Mouse (Mus musculus) erythroblast, adult 5-6 weeks (primary cell): ENCODE results near the gene Gm38655. TPM values are rescaled to one million over a fixed set of nuclear protein-coding genes. Genes with fewer than 3 reads are reported as not detected.

Experiments used
- ATAC-seq: replicated peaks from 2 replicates; pipeline ENCODE4 v1.8.0; 2016; ENCODE audit warnings: moderate number of reproducible peaks, mild to moderate bottlenecking, moderate TSS enrichment, inconsistent platforms; ENCODE audit not compliant: poor library complexity, low FRiP score, severe bottlenecking
- total RNA-seq, 2 experiments: library from RNA; stranded (forward) in 1 of 2; stranded (reverse) in 1 of 2; fragments of 150-400 nt in 1 of 2; fragments of 200-764, 138-1000 nt in 1 of 2; gene quantifications; 2 replicates each; pipeline versions ENCODE4 v1.2.3 to v1.2.4; 2015 to 2017; ENCODE audit warnings: low replicate concordance in 2 of 2

Gm38655 gene
- total RNA-seq, 2 experiments from 2014 or later = not detected

DNA sequence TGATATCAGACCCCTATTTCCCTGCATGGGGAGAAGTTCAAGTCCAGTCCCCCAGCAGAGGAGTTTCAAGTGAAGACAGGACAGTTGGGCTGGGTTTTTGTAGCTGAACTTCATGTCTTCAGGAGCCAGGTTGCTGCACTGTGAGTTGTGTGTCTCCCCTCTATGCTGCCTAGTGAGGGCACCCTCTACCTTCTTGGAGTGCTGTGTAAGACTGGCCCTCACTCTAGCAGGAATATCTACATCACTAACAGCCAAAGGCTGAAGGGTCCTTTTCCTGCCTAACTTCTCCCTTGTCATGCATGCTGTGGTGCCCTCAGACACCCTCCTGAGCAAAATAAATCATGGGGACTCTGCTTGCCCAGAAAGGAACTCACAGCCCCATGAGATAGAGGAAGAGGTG lies 8.0 kb upstream of the Gm38655 start:
- ATAC-seq = no peak

DNA sequence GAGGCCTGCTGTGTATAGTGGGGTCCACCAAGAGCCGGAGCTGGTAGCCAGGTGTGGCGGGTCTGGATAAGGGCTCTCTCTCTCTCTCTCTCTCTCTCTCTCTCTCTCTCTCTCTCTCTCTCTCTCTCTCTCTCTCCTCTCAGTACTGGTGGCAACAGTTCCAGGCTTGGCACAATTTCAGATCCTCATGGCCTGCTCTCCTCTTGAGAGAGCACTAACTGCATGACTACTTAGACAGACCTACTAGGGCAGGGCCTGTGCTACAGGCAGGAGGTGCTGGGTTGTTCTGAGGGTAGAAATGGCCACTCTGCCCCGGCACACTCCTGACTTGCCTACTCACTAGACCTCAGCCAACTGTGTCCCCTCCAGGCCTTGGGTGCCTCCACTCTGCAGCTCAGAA lies 2.7 kb downstream of the Gm38655 start:
- no peak for ATAC-seq

DNA sequence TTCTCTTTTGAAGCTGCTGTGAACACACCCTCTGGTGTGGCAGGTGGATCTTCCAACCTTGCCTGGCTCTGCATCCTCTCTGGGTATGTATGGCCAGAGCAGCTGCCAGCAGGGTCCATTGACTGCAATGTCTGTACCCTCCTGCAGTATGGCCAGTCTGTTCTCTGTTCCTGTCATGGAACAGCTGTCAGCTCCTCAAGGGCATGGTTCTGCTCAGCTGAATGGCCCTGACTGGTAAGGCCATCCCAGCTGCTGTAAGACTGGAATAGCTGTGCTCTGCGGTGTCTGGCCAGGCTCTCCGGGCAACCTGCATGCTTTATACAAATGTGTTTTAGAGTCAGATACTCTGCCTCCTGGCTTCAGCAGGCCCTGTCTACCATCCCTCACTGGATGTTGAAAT lies 5.6 kb downstream of the Gm38655 start:
- no peak for ATAC-seq

DNA sequence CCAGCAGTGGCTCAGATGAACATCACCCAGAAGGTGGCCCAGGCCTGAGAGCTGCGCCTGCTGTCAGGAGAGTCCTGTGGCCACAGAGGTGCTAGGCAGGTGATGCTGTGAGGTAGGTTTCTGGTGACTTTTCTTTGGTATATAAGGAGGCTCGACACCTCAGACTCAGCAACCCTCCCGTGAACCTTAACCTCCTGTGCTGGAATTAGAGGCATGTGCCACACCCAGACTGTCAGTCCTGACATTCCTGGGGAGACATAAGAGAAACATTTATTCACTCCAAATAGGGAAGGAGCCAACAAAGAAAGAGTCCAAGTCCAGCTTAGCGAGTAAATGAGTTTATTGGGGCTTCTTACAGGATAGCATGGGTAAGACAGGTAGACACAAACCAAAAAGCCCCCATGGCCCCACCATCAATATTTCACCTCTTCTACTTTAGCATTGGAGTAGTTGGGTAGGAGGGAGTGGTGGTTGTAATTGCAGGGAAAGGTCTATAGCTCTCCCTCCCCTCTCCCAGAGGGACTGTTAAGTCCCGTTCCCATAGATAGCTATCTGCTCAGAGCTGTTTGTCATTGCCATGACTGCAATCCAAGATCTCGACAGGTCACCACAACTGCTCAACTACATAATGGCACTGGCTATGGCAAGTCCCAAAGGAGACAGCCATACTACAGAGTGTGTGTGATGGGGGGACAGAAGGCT lies 9.2 kb downstream of the Gm38655 start:
- ATAC-seq = no peak

DNA sequence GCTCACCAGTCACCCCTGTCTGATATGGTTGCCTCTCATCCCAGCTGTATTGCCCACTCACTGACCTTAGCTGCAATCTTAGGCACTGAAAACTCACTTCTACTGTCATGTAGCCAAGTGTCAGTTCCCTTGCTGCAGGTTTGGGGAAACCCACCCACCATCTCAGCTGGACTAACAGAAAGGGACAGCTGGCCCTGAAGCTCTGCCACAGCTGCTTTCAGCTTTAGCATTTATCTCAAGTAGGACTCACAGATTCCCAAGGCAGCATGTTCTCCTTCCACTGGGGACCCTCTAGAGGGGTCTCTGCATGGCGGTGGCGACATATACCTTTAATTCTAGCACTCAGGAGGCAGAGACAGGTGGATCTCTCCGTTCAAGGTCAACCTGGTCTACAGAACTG lies 10.5 kb downstream of the Gm38655 start:
- ATAC-seq = no peak

DNA sequence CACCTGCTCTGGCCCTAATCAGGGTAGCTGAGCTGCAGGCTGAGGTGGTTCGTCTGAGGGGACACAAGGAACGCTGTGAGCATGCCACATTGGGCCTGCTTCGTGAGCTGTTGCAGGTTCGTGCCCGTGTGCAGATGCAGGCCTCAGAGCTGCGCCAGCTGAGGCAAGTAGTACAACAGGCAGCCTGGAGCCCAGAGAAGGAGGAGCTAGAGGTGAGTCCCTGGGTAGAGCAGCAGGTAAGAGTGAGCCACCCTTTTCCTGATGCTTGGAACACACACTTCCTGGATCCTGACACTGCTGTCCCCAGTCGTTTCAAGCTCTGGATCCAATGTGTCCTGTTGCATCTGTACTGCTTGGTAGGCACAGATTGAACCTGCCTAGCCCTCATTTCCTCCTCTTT lies 11.9 kb downstream of the Gm38655 start:
- ATAC-seq = no peak

DNA sequence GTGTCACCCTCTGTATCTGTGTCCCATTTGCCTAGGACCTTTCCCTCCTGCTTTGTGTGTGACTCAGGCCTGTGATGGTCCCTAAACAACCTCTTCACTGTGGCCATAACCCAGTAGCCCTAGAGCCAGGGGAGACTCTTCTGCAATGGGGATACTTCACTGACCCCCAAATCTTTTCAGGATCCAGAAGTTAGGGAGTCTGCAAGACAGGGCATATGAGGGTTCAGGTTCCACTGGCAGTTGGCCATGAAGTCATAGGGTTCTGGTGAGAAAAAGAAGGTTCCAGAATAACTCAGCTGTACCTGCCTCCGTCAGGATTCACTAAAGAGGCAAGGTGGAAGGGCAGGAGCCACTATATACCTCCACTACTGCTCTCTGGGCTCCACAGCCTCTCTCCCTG lies 13.1 kb downstream of the Gm38655 start, which contains the start of gene Ccdc154:
Ccdc154 (plus strand) TSS at position 301 of the 400 bp plus-strand sequence.
- no peak for ATAC-seq

DNA sequence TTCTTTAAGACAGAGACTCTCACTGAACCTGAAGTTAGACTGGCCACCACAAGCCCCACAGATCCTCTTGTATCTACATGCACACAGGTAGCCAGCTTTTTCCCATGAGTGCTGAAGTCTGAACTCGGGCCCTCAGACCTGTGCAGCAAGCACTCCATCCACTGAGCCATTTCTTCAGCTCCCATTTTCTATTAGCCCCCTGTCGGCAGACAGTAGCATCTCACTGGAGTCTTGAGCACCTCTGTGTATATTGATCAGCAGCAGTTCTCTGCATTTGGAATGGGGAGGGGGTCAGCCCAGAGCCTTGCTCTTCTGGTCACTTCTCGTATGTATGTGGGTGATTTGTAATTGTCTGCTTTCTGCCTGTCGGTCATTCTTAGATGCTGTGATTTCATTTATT lies 35.3 kb downstream of the Gm38655 start:
- peak; percentile 60; the same call in 1 of the 2 replicates for ATAC-seq

DNA sequence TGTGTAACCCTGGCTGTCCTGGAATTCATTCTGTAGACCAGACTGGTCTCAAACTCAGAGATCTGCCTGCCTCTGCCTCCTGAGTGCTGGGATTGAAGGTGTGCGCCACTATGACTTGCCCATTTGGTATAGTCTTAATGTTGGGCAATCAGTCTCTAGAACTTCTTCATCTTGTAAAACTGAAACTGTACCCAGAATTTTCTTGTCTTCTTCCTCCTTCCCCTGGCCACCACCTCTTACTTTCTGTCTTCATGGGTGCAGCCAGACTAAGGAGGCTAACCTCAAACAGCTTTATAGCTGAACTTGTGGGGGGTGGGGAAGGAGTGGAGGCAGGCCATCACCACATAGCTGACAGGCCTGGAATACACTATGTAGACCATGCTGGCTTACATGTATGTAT lies 36.5 kb downstream of the Gm38655 start:
- ATAC-seq = no peak

DNA sequence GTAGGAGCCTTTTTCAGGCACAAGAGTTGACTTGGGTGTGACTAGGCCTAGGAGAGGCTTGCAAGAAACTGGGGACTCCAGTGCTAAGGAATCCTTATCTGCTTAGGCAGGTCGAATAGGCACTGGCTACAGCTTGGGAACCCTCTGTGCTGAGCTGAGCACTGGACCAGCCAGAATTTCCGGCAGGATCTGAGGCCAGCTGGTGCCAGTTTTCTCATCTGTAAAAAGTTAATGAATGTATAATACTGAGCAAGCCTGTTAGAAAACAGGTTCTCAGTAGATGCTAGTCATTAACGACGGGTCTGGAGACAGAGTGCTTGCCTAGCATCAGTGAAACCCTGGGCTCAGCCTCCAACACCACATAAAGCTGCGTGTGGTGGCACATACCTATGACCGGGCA lies 39.6 kb downstream of the Gm38655 start:
- ATAC-seq = no peak

DNA sequence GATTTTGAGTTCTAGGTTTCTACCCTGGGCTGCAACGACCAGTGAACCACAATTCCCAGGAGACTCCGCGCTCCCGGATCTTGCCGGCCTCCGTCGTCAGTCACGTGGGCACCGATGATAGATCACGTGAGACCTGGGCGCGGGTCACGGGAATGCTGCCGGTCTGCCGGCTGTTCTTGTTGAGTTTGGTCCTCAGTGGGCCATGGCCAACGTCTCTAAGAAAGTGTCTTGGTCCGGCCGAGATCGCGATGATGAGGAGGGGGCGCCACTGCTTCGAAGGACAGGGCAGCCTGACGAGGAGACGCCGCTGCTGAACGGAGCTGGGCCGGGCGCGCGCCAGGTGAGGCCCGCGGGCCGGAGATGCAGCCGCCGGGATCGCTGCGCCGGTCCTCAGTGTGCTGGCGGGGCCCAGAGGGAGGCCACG lies 42.0 kb downstream of the Gm38655 start, which contains the start of gene Clcn7:
Clcn7 (plus strand) TSS at position 117 of the 424 bp plus-strand sequence.
- ATAC-seq = peak; percentile 98

DNA sequence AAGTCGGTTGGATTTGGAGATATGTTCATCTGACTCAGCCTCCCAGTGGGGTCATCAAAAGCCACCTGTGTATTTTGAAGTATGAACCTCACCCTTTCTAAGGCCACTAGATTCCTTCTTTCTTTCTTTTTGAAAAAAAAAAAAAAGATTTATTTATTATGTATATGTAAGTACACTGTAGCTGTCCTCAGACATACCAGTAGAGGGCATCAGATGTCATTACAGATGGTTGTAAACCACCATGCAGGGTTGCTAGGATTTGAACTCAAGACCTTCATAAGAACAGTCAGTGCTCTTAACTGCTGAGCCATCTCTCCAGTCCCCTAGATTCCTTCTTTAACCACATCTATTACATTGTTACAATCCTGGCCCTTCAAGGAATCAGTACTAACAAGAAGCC lies 45.2 kb downstream of the Gm38655 start:
- no peak for ATAC-seq

DNA sequence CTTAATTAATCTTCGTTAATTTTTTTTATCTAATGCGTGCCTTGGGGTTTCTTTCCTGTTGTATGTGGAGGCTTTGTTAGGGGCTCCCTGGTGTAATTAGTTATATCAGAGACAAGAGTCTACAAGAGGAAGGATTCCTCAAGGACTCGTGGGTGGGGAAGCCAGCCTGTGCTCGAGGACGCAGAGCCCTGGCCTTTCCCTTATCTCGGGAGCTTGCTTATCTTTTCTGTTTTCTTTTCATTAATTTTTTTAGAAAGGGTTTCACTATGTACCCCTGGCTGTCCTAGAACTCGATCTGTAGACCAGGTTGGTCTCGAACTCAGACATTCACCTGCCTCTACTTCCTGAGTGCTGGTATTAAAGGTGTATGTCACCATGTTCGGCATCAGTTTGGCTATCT lies 47.6 kb downstream of the Gm38655 start:
- ATAC-seq = peak; percentile 42

DNA sequence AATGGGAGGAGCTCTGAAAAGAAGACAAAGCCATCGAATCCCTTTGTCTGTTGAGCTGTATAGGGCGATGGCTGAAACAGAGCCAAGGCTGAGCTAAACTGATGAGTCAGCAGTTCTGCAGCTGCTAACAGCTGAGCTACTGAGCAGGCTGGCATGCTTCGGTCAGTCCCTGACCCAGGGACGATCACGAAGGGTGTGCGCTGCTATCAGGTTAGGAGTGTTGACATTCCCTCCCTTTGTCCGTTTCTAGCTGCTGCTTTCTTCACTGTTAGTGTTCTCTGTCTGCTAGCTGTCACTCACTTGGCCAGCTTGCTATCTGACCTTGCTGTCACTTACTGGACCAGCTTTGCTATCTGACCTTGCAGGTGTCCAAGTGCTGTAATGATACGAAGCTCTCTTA lies 48.2 kb downstream of the Gm38655 start:
- ATAC-seq = peak; percentile 85

DNA sequence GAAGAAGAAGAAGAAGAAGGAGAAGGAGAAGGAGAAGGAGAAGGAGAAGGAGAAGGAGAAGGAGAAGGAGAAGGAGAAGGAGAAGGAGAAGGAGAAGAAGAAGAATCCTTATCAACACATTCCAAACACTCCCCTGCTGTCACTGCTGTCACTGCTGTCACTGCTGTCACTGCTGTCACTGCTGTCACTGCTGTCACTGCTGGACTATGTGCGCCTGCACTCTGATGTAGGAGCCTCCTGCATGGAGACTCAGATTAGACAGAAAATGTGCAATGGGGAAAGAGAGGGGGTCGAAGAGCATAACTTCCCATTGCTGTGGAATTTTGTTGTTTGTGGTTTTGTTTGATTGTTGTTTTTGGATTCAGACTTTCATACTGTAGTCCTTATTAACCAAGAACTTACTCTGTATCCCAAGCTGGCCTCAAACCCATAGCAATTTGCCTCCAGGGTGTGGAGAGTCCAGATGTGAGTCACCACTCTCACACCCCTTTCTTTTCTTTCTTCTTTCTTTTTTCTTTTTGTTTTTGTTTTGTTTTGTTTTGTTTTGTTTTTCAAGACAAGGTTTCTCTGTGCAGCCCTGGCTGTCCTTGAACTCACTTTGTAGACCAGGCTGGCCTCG lies 49.7 kb downstream of the Gm38655 start:
- ATAC-seq = 0 out of 2 replicates have a peak, but pooled peaks have one; percentile 30

DNA sequence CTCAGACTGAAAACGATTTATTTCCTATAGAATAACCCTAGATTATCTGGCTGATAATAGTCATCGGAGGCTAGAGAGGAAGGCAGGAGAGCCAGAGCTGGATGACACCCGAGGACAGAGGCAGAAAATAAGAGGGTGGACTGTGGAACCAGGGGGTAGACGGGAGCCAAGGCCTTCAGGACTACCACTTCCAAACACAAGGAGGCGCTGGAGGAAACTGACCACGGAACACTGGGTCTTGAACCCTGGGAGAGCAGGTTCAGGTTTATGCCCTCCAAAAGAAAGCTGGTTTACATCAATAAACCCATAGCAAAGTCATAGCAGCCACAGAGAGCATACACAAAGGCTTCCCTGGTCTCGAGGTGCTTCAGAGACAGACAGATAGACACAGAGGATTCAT lies 51.3 kb downstream of the Gm38655 start:
- ATAC-seq = 0 out of 2 replicates have a peak, but pooled peaks have one; percentile 26

Other genes with a start within 250 kb of the Gm38655 start
- gene Mapk8ip3, start 238.5 kb downstream of the Gm38655 start, total RNA-seq (2015; ENCODE audit: low replicate concordance) = 42.7 and 48.3 TPM in 2 replicates
- 109 and 222 TPM in 2 replicates for gene Mapk8ip3, start 238.5 kb downstream of the Gm38655 start, total RNA-seq (2017; ENCODE audit: low replicate concordance)
- gene Jpt2, start 214.8 kb downstream of the Gm38655 start, total RNA-seq (2015; ENCODE audit: low replicate concordance) = 20.8 and 28.6 TPM in 2 replicates
- gene Jpt2, start 214.8 kb downstream of the Gm38655 start, total RNA-seq (2017; ENCODE audit: low replicate concordance) = 22.9 and 40.1 TPM in 2 replicates
- 16.7 and 18.0 TPM in 2 replicates for gene Cramp1l, start 159.7 kb downstream of the Gm38655 start, total RNA-seq (2015; ENCODE audit: low replicate concordance)
- gene Cramp1l, start 159.7 kb downstream of the Gm38655 start, total RNA-seq (2017; ENCODE audit: low replicate concordance) = 16.2 and 19.0 TPM in 2 replicates
- gene Ift140, start 159.4 kb downstream of the Gm38655 start, total RNA-seq (2015; ENCODE audit: low replicate concordance) = 61.9 and 62.3 TPM in 2 replicates
- gene Ift140, start 159.4 kb downstream of the Gm38655 start, total RNA-seq (2017; ENCODE audit: low replicate concordance) = 158 and 187 TPM in 2 replicates
- gene Tmem204, start 91.9 kb downstream of the Gm38655 start, total RNA-seq (2015; ENCODE audit: low replicate concordance) = not detected in 2 replicates
- not detected in 2 replicates for gene Tmem204, start 91.9 kb downstream of the Gm38655 start, total RNA-seq (2017; ENCODE audit: low replicate concordance)
- 3.5 and 5.9 TPM in 2 replicates for gene Telo2, start 59.5 kb downstream of the Gm38655 start, total RNA-seq (2015; ENCODE audit: low replicate concordance)
- gene Telo2, start 59.5 kb downstream of the Gm38655 start, total RNA-seq (2017; ENCODE audit: low replicate concordance) = 6.3 and 11.6 TPM in 2 replicates
- gene Ptx4, start 54.7 kb downstream of the Gm38655 start, total RNA-seq (2015; ENCODE audit: low replicate concordance) = not detected in 2 replicates
- not detected in 2 replicates for gene Ptx4, start 54.7 kb downstream of the Gm38655 start, total RNA-seq (2017; ENCODE audit: low replicate concordance)
- gene Clcn7, start 42.1 kb downstream of the Gm38655 start, total RNA-seq (2015; ENCODE audit: low replicate concordance) = 3.7 and 8.6 TPM in 2 replicates
- 6.0 and 9.1 TPM in 2 replicates for gene Clcn7, start 42.1 kb downstream of the Gm38655 start, total RNA-seq (2017; ENCODE audit: low replicate concordance)
- not detected in 2 replicates for gene Ccdc154, start 13.0 kb downstream of the Gm38655 start, total RNA-seq (2015; ENCODE audit: low replicate concordance)
- gene Ccdc154, start 13.0 kb downstream of the Gm38655 start, total RNA-seq (2017; ENCODE audit: low replicate concordance) = 0.28 TPM in 1 of 2 replicates, not detected in the other
- gene BC003965, start 9.1 kb upstream of the Gm38655 start, total RNA-seq (2015; ENCODE audit: low replicate concordance) = 6.5 TPM in 2 replicates
- gene BC003965, start 9.1 kb upstream of the Gm38655 start, total RNA-seq (2017; ENCODE audit: low replicate concordance) = 2.2 and 2.9 TPM in 2 replicates
- 5.6 and 8.1 TPM in 2 replicates for gene Unkl, start 12.9 kb upstream of the Gm38655 start, total RNA-seq (2015; ENCODE audit: low replicate concordance)
- gene Unkl, start 12.9 kb upstream of the Gm38655 start, total RNA-seq (2017; ENCODE audit: low replicate concordance) = 8.2 and 16.3 TPM in 2 replicates
- 6.0 and 6.3 TPM in 2 replicates for gene Gnptg, start 64.7 kb upstream of the Gm38655 start, total RNA-seq (2015; ENCODE audit: low replicate concordance)
- 3.6 and 3.7 TPM in 2 replicates for gene Gnptg, start 64.7 kb upstream of the Gm38655 start, total RNA-seq (2017; ENCODE audit: low replicate concordance)
- gene Tsr3, start 64.7 kb upstream of the Gm38655 start, total RNA-seq (2015; ENCODE audit: low replicate concordance) = 3.1 and 3.6 TPM in 2 replicates
- gene Tsr3, start 64.7 kb upstream of the Gm38655 start, total RNA-seq (2017; ENCODE audit: low replicate concordance) = 5.2 and 8.6 TPM in 2 replicates
- gene Baiap3, start 80.9 kb upstream of the Gm38655 start, total RNA-seq (2015; ENCODE audit: low replicate concordance) = 1.5 TPM in 1 of 2 replicates, not detected in the other
- gene Baiap3, start 80.9 kb upstream of the Gm38655 start, total RNA-seq (2017; ENCODE audit: low replicate concordance) = 0.42 TPM in 1 of 2 replicates, not detected in the other
- gene Ube2i, start 99.2 kb upstream of the Gm38655 start, total RNA-seq (2015; ENCODE audit: low replicate concordance) = 81.3 and 118 TPM in 2 replicates
- gene Ube2i, start 99.2 kb upstream of the Gm38655 start, total RNA-seq (2017; ENCODE audit: low replicate concordance) = 58.7 and 64.3 TPM in 2 replicates
- gene Prss34, start 122.9 kb upstream of the Gm38655 start, total RNA-seq (2015; ENCODE audit: low replicate concordance) = 153 and 185 TPM in 2 replicates
- 68.4 and 78.9 TPM in 2 replicates for gene Prss34, start 122.9 kb upstream of the Gm38655 start, total RNA-seq (2017; ENCODE audit: low replicate concordance)
- not detected in 2 replicates for gene Prss28, start 133.2 kb upstream of the Gm38655 start, total RNA-seq (2015; ENCODE audit: low replicate concordance)
- gene Prss28, start 133.2 kb upstream of the Gm38655 start, total RNA-seq (2017; ENCODE audit: low replicate concordance) = not detected in 2 replicates
- gene Prss29, start 143.2 kb upstream of the Gm38655 start, total RNA-seq (2015; ENCODE audit: low replicate concordance) = not detected in 2 replicates
- not detected in 2 replicates for gene Prss29, start 143.2 kb upstream of the Gm38655 start, total RNA-seq (2017; ENCODE audit: low replicate concordance)
- gene Tpsab1, start 170.1 kb upstream of the Gm38655 start, total RNA-seq (2015; ENCODE audit: low replicate concordance) = not detected in 2 replicates
- not detected in 2 replicates for gene Tpsab1, start 170.1 kb upstream of the Gm38655 start, total RNA-seq (2017; ENCODE audit: low replicate concordance)
- not detected in 2 replicates for gene Tpsb2, start 190.8 kb upstream of the Gm38655 start, total RNA-seq (2015; ENCODE audit: low replicate concordance)
- not detected in 2 replicates for gene Tpsb2, start 190.8 kb upstream of the Gm38655 start, total RNA-seq (2017; ENCODE audit: low replicate concordance)
- gene Tpsg1, start 193.8 kb upstream of the Gm38655 start, total RNA-seq (2015; ENCODE audit: low replicate concordance) = not detected in 2 replicates
- gene Tpsg1, start 193.8 kb upstream of the Gm38655 start, total RNA-seq (2017; ENCODE audit: low replicate concordance) = not detected in 2 replicates